Mouse (Mus musculus) cerebellum, adult 2 months (tissue): ENCODE data around the gene Zbtb20.

ENCODE experiments used
- CTCF ChIP-seq: fragments of 200-500 bp; IDR thresholded peaks from 2 replicates; pipeline ENCODE4 v1.5.1; 2011; ENCODE audit warnings: low read depth, mild to moderate bottlenecking, control low read depth, low read length, moderate library complexity, borderline replicate concordance; ENCODE audit not compliant: insufficient read depth
- POLR2A ChIP-seq: fragments of 200-500 bp; IDR thresholded peaks from 2 replicates; pipeline ENCODE4 v1.6.1; 2011; ENCODE audit warnings: low read length, control low read depth, borderline replicate concordance; ENCODE audit not compliant: insufficient read depth

DNA sequence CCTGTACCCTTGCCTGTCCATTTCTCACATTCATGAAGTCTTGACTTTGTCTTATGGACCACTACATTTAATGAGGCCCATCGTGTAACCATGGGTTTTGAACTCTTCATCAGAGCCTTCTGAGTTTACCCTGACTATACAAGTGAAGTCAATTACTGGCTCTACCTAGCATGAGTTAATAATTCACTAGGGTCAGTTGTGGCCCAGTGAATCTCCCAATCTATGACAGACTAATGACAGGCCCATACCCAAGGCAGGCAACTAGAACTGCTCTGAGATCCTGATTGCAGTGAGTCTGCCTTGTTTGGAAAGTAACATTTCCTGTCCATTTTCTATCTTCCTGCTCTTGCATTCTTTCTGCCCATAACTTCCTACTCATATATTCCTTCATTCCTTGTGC, 305.4 kb downstream of the Zbtb20 start:
- TF ChIP-seq POLR2A (no peak), CTCF (no peak)
